Mouse (Mus musculus) urinary bladder, adult 18-20 months (tissue): ENCODE results near the gene Hist1h4f.
A peak's percentile ranks its signal among the peaks of the same experiment; 100 is the strongest.
"Not testable (repeated sequence)": the region's sequence is repeated elsewhere in the genome, so short reads cannot be mapped to it uniquely, and the experiment has no call there.

Experiments used
- DNase-seq, 2 experiments: peaks; one replicate each; pipeline ENCODE4 v3.0.0; 2022; ENCODE audit warnings: low spot score in 2 of 2, mixed read lengths in 2 of 2

Hist1h4f gene

GRCm38 (mm10) chr13:23533560-23534367 lies 17.7 kb downstream of the Hist1h4f start, which contains the start of gene Hist1h2af:
Gene Hist1h2af, plus strand, starts transcription at chr13:23533906.
- DNase-seq, result not testable (repeated sequence)

GRCm38 (mm10) chr13:23532262-23533075 lies 19.0 kb downstream of the Hist1h4f start:
- DNase-seq, result no peak

- peak; percentile 93 to 95 for DNase-seq
Observed at GRCm38 (mm10) chr13:23530901-23531875, 20.3 kb downstream of the Hist1h4f start, which contains the start of gene Hist1h4h. Gene Hist1h4h, plus strand, starts transcription at chr13:23531050.

- peak in 1 of 2 experiments; percentile 57 for DNase-seq
Observed at GRCm38 (mm10) chr13:23530181-23530900, 21.1 kb downstream of the Hist1h4f start.

- DNase-seq, result no peak
Observed at GRCm38 (mm10) chr13:23529480-23530165, 21.8 kb downstream of the Hist1h4f start.

GRCm38 (mm10) chr13:23529005-23529404 lies 22.4 kb downstream of the Hist1h4f start:
- no peak for DNase-seq

GRCm38 (mm10) chr13:23526312-23526711 lies 25.1 kb downstream of the Hist1h4f start:
- DNase-seq, result peak; percentile 85 to 88

- DNase-seq, result no peak
Observed at GRCm38 (mm10) chr13:23525901-23526300, 25.5 kb downstream of the Hist1h4f start.

GRCm38 (mm10) chr13:23524654-23525053 lies 26.8 kb downstream of the Hist1h4f start:
- peak in 1 of 2 experiments; percentile 68 for DNase-seq

GRCm38 (mm10) chr13:23523976-23524375 lies 27.5 kb downstream of the Hist1h4f start:
- no peak for DNase-seq

GRCm38 (mm10) chr13:23521703-23522102 lies 29.7 kb downstream of the Hist1h4f start:
- DNase-seq, result peak; percentile 55 to 58

- peak; percentile 58 to 66 for DNase-seq
Observed at GRCm38 (mm10) chr13:23519416-23519815, 32.0 kb downstream of the Hist1h4f start.

- peak in 1 of 2 experiments; percentile 65 for DNase-seq
Observed at GRCm38 (mm10) chr13:23518885-23519284, 32.6 kb downstream of the Hist1h4f start.

GRCm38 (mm10) chr13:23518295-23518603 lies 33.2 kb downstream of the Hist1h4f start:
- no peak for DNase-seq

GRCm38 (mm10) chr13:23517603-23518294 lies 33.7 kb downstream of the Hist1h4f start:
- DNase-seq, result peak; percentile 82 to 83

GRCm38 (mm10) chr13:23516822-23517602 lies 34.4 kb downstream of the Hist1h4f start:
- DNase-seq, result peak; percentile 60 to 62

- no peak for DNase-seq
Observed at GRCm38 (mm10) chr13:23515826-23516620, 35.4 kb downstream of the Hist1h4f start.

- DNase-seq, result no peak
Observed at GRCm38 (mm10) chr13:23515281-23515680, 36.2 kb downstream of the Hist1h4f start.
